Mouse (Mus musculus) heart, adult 2 months (tissue): ENCODE results near the gene Ip6k3.

Experiments
- CTCF ChIP-seq: fragments of 200-600 bp; IDR thresholded peaks from 2 replicates; pipeline ENCODE4 v1.8.1; 2022; ENCODE audit warnings: antibody characterized with exemption, mild to moderate bottlenecking, moderate library complexity
- EP300 ChIP-seq: fragments of 200-500 bp; IDR thresholded peaks from 2 replicates; pipeline ENCODE4 v1.6.1; 2011; ENCODE audit warnings: low read depth, low read length, control low read depth; ENCODE audit not compliant: insufficient read depth
- POLR2A ChIP-seq: fragments of 200-500 bp; IDR thresholded peaks from 2 replicates; pipeline ENCODE4 v1.6.1; 2011; ENCODE audit warnings: mild to moderate bottlenecking, low read depth, low read length, control low read depth; ENCODE audit not compliant: insufficient read depth

- TF ChIP-seq CTCF, result peak; percentile 62
- no peak for TF ChIP-seq POLR2A
- TF ChIP-seq EP300, result no peak
Observed at GRCm38 (mm10) chr17:27106745-27107144, 60.9 kb downstream of the Ip6k3 start.
